In the genomic region with DNA sequence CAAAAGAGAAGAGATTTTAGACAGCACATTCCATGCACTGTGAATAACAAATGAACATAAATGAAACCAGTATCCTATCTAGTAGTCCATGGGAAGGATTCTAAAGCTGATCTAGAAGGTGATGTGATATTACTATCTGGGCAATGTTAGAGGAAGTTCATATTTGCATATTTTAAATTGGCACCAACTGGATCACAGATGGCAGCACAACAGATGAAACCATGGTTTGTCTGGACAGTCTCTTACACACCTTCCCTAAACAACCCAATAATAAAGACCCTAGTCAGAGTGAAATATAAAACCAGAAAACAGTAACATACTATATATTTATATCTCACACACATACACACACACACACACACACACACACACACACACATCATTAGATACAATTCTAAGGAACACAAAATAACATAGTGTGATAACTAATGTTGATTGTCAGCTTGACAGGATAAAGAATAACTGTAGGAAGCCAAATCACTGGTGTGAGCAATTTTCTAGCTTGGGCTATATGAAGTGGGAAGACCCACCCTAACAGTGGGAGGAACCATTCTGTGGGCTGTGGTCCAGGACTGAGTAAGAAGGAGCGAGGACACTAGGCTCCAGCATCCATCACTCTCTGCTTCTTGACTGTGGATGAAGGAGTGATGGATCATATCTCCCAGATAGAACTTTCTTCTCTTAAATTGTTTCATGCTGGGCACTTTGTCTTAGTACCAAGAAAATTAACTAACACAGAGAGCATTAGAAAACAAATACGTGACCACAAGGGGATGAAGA, we compare ENCODE assay signal across 23 mouse cellular contexts.
DNase-seq lines count a peak whose midpoint lies in the region; ATAC-seq and TF ChIP-seq lines count a peak whose summit lies in the region.
"Had no signal": no experiment of that assay in that cellular context is flagged by ENCODE, and none has a peak within 500 bp of the region (broad histone marks: within the 10 kb centered on the region; RNA-seq: fewer than 3 reads in every experiment).

No protein-coding gene starts in this region.

- TF ChIP-seq CTCF in left cerebral cortex, adult 2 months (IDR thresholded peaks at IDR 0.05) = no peak

- ATAC-seq in cerebellum, adult (ENCODE audit: insufficient number of reproducible peaks, low FRiP score, low TSS enrichment) = no peak
- ATAC-seq: activated CD4-positive, CD25-positive, alpha-beta regulatory T cell, adult 4 months; CD4-positive, CD25-positive, alpha-beta regulatory T cell, adult 4 months; forebrain, embryonic 14.5 days; forebrain, embryonic 16.5 days; Patski had no signal

- no peak overlapping the region for H3K27ac ChIP-seq in left cerebral cortex, adult 2 months
- H3K27ac ChIP-seq: embryonic facial prominence, embryonic 13.5 days; embryonic facial prominence, embryonic 15.5 days; forebrain, embryonic 10.5 days; forebrain, embryonic 12.5 days had no signal

- no peak overlapping the region for H3K4me3 ChIP-seq in left cerebral cortex, adult 2 months
- H3K4me3 ChIP-seq: embryonic facial prominence, embryonic 13.5 days; embryonic facial prominence, embryonic 15.5 days; erythroblast, embryonic 14.5 days; forebrain, embryonic 10.5 days; forebrain, embryonic 12.5 days had no signal

- peak; percentile 20 for DNase-seq in cerebellum, adult 9-10 months
- peak; percentile 37 to 50 for DNase-seq in cerebellum, postnatal 14 days
- no peak for DNase-seq in cerebellum, adult 18-20 months
- peak; percentile 13 for DNase-seq in left cerebral cortex, postnatal 4 days
- no peak for DNase-seq in left cerebral cortex, adult 2 months (ENCODE audit: extremely low spot score in 1 of 2, low spot score in 2 of 2)
- no peak for DNase-seq in spleen, adult 12 weeks (ENCODE audit: low spot score)
- DNase-seq: adrenal gland, postnatal 10 days; adrenal gland, postnatal 25 days; B cell, adult 2 months; cerebellum, adult 11-12 months; cerebellum, adult 8-10 months; embryo, embryonic 11 days had no signal

- intact Hi-C loops in left cerebral cortex, postnatal 4 days (cut with DNase I) = no loop called here
- intact Hi-C loops in left cerebral cortex, adult 2 months (cut with DNase I) = no loop called here

Comparison
In these comparisons a context has a peak if more than half of its experiments do, and no peak if none do; other contexts are left out.
1. DNase-seq: peak in cerebellum, adult 9-10 months (single experiment), cerebellum, postnatal 14 days (2 of 2) and left cerebral cortex, postnatal 4 days (single experiment); none in cerebellum, adult 18-20 months (0 of 2), left cerebral cortex, adult 2 months (0 of 2) and spleen, adult 12 weeks (single experiment).